Mouse (Mus musculus) limb, embryonic 12.5 days (tissue): Measurements from ENCODE around the gene Mrpl37. TPM values are rescaled to one million over a fixed set of nuclear protein-coding genes. Genes with fewer than 3 reads are reported as not detected.

Source experiments
- ATAC-seq: fragments of 200-750 bp; cut with Nextera tagmentation; 2 replicates; pipeline ENCODE4 v1.8.0; 2017; ENCODE audit warnings: low read depth, moderate TSS enrichment; ENCODE audit not compliant: insufficient number of reproducible peaks, insufficient read depth, low FRiP score, low TSS enrichment
- H3K27ac ChIP-seq: fragments of 300-500 bp; sonication (generic); 2 replicates; pipeline ENCODE4 v1.5.1; 2016; ENCODE audit warnings: mild to moderate bottlenecking, moderate library complexity
- H3K27me3 ChIP-seq: fragments of 300-500 bp; sonication (generic); 2 replicates; pipeline ENCODE4 v1.6.1; 2016; ENCODE audit warnings: mild to moderate bottlenecking, moderate library complexity
- H3K36me3 ChIP-seq: fragments of 300-500 bp; sonication (generic); 2 replicates; pipeline ENCODE4 v1.6.1; 2016; ENCODE audit warnings: mild to moderate bottlenecking, moderate library complexity
- H3K4me1 ChIP-seq: fragments of 300-500 bp; sonication (generic); replicated peaks from 2 replicates; pipeline ENCODE4 v1.6.1; 2016
- H3K4me2 ChIP-seq: fragments of 300-500 bp; sonication (generic); 2 replicates; pipeline ENCODE4 v1.6.1; 2016; ENCODE audit warnings: mild to moderate bottlenecking, moderate library complexity
- H3K4me3 ChIP-seq: fragments of 300-500 bp; sonication (generic); replicated peaks from 2 replicates; pipeline ENCODE4 v1.5.1; 2016; ENCODE audit warnings: mild to moderate bottlenecking
- H3K9ac ChIP-seq: fragments of 300-500 bp; sonication (generic); replicated peaks from 2 replicates; pipeline ENCODE4 v1.6.1; 2016; ENCODE audit warnings: mild to moderate bottlenecking, moderate library complexity
- H3K9me3 ChIP-seq: fragments of 300-500 bp; sonication (generic); 2 replicates; pipeline ENCODE4 v1.6.1; 2016; ENCODE audit warnings: mild to moderate bottlenecking, moderate library complexity
- WGBS: fragments of 180-500 bp; shearing (Covaris S2); methylation state at CpG from one replicate; pipeline ENCODE4 v1.1.7; 2016; 5-methylcytosine and 5-hydroxymethylcytosine counted together
- polyA plus RNA-seq: library from polyadenylated mRNA; unstranded; fragments of >200 nt; fragmentation: Nextera tagmentation; extraction: Ambion mirVana; gene quantifications from 2 replicates; pipeline ENCODE4 v1.2.1, GENCODE M21; 2016

Mrpl37 gene
- polyA plus RNA-seq, 1 experiment from 2014 or later: 102 TPM

DNA sequence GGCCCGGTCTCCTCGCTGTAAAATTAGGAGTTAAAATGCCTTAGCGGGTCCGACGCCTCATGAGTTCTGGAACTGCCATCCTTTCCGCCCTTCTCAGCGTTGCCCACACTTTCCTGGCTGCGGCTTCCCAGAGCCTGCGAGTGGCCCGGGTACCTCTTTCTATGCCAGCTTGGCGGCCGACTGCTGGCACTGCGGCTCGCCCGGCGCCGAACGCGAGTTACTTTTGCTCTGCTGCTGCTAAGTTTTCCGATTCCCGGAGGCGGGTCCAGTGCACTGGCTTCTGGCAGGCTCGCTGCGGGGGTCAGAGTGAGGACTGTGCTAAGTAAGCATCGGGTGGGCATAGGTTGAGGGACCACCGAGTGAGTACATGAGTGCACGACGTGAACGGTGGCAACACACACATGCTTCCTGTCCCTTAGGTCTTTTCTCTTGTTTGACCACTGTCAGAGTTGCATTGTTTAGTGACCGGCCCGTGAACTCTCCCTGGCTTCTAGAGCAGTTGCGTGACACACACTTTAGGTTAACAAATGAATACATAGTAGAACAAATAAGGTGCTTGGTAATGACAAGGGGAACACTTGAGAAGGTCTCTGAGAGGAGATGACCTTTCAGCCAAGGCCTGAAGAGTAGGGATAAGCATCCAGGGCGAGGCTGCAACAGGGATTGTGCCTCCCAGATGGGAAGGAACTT lies 628 bp upstream of the Mrpl37 start:
- Histone ChIP-seq H3K36me3 (peaks cover 23% of the 10 kb centered on the region), H3K4me2 (peak overlapping the region; percentile 97), H3K9ac (peak overlapping the region; percentile 67), H3K4me3 (peak overlapping the region; percentile 91), H3K27ac (no peak overlapping the region), H3K27me3 (no peaks in the 10 kb centered on the region), H3K9me3 (no peaks in the 10 kb centered on the region), H3K4me1 (peaks cover 14% of the 10 kb centered on the region)
- 6% methylated on average over 33 of the region's 33 CpGs for WGBS
- 0 out of 2 replicates have a peak, but pooled peaks have one; percentile 13 for ATAC-seq

DNA sequence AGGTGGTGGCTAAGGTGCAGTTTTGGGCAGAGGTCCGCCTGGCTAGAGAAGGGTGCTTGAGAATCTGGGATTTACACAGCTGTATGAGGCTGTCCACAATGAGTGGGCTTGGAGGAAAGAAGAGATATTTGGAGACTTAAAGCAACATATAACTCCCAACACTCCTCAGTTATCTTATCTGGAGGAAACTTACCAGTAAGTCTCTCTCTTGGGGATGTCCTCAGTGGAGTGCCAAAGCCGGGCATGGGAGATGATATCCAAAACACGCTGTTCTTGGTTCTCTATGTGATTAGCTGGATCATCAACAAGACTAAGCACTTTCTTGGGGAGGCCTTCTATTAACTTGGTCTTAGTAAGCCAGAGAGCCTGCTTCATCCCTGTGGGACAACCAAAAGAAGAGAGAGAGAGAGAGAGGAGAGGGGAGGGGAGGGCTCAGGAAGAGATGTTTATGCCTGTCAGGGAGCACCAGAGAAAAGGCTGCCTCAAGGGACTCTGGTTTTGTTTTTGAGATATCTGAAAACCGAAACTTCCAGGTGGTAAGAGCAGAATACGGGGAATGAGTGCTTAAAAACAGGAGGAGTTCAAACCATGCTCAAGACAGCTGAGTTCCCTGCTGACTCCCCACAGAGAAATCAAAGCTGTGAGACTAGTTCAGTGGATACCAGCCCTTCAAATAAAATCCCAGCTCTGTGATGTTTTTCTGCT lies 2.1 kb downstream of the Mrpl37 start:
- ATAC-seq: no peak
- no peak overlapping the region for H3K27ac ChIP-seq
- H3K4me2 ChIP-seq: no peak overlapping the region
- H3K9ac ChIP-seq: no peak overlapping the region
- H3K27me3 ChIP-seq: no peaks in the 10 kb centered on the region
- H3K36me3 ChIP-seq: peaks cover 48% of the 10 kb centered on the region
- WGBS: 85% methylated on average over 5 of the region's 5 CpGs
- peaks cover 14% of the 10 kb centered on the region for H3K4me1 ChIP-seq
- no peaks in the 10 kb centered on the region for H3K9me3 ChIP-seq
- no peak overlapping the region for H3K4me3 ChIP-seq

DNA sequence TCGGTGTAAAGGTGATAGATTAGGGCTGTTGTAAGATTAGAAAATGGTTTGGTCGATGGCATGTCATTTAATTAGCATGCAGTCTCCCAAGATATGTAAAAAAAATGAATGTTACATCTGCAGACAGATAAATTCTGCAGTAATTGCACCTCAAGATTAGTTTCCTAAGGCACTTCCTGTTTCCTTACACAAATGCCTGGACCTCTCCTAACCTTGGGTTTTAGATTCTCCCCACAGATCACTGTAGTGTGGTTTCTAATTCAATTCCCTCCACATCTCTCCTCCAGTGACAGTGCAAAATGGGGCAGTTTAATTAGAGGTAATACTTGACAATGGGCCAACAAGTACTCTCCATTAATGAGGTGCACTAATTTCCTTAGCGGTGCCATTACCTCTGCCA lies 3.5 kb downstream of the Mrpl37 start:
- Histone ChIP-seq H3K4me1 (peaks cover 14% of the 10 kb centered on the region), H3K27ac (no peak overlapping the region), H3K36me3 (peaks cover 62% of the 10 kb centered on the region), H3K9me3 (no peaks in the 10 kb centered on the region), H3K4me2 (no peak overlapping the region), H3K4me3 (no peak overlapping the region), H3K27me3 (no peaks in the 10 kb centered on the region), H3K9ac (no peak overlapping the region)
- ATAC-seq: no peak
- 88% methylated on average over 3 of the region's 3 CpGs for WGBS

DNA sequence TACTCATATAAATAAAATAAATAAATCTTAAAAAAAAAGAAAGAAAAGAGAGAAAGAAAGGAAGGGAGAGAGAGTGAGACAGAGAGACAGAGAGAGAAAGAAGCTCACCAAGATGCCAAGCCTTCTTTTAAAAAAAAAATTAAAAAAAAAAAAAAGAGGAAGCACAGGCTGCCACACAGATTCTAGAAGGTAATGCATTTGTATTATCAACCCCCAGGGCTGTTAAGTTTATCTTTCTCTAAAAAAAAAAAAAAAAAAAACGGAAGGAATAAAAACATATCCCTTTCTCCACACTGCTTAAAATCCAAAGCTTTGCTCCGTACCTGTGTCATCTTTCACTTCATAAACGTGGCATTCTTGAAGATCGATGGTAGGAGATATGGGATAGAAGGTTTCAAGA lies 5.1 kb downstream of the Mrpl37 start:
- Histone ChIP-seq H3K9ac (no peak overlapping the region), H3K4me2 (no peak overlapping the region), H3K27ac (no peak overlapping the region), H3K4me1 (peaks cover 8% of the 10 kb centered on the region), H3K36me3 (peaks cover 78% of the 10 kb centered on the region), H3K9me3 (no peaks in the 10 kb centered on the region), H3K4me3 (no peak overlapping the region), H3K27me3 (no peaks in the 10 kb centered on the region)
- 85% methylated on average over 4 of the region's 4 CpGs for WGBS
- ATAC-seq: no peak

DNA sequence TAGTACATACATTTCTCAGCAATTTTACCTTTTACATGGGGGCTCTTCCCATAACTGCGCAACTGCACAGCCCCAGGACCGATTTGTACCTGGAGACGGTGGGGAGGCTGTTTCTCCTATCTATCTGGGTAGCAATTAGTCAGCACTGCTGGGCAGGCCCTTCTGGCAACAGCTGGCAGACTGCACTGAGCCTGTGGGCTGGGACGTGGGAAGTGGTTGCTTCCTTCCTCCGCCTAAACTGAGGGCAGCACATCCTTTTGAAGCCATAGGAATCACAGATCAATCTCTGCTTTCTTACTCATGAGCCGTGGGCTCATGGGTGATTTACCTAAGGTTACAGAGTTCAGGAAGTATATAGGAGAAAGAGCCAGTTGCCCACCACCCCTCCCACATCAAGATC lies 7.9 kb downstream of the Mrpl37 start:
- no peaks in the 10 kb centered on the region for H3K4me1 ChIP-seq
- H3K9me3 ChIP-seq: no peaks in the 10 kb centered on the region
- H3K27ac ChIP-seq: no peak overlapping the region
- H3K36me3 ChIP-seq: peaks cover 88% of the 10 kb centered on the region
- no peaks in the 10 kb centered on the region for H3K27me3 ChIP-seq
- 79% methylated on average over 6 of the region's 6 CpGs for WGBS
- no peak for ATAC-seq
- no peak overlapping the region for H3K4me3 ChIP-seq
- H3K9ac ChIP-seq: no peak overlapping the region
- no peak overlapping the region for H3K4me2 ChIP-seq

DNA sequence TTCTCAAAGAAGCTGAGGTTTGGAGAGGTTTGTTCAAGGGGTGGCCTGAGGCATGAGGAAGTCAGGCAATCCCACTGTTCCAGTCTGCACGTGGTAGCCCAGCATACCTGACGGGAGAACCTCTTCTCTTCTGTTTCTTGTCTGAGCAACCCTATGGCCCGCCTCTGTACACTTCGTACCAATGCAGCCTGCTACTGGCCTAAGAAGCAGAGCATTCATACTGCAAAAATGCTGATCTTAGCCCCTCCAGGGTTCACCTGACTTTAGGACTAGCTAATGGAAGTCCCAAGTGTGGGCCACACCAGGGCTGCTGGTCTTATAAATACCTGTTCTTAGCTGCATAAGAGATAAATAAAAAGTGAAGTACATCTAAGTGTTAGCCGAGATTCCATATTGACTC lies 8.3 kb downstream of the Mrpl37 start:
- no peak for ATAC-seq
- H3K9me3 ChIP-seq: no peaks in the 10 kb centered on the region
- no peak overlapping the region for H3K4me2 ChIP-seq
- no peaks in the 10 kb centered on the region for H3K4me1 ChIP-seq
- H3K27ac ChIP-seq: no peak overlapping the region
- H3K9ac ChIP-seq: no peak overlapping the region
- 89% methylated on average over 5 of the region's 5 CpGs for WGBS
- H3K36me3 ChIP-seq: peaks cover 83% of the 10 kb centered on the region
- H3K27me3 ChIP-seq: no peaks in the 10 kb centered on the region
- H3K4me3 ChIP-seq: no peak overlapping the region

DNA sequence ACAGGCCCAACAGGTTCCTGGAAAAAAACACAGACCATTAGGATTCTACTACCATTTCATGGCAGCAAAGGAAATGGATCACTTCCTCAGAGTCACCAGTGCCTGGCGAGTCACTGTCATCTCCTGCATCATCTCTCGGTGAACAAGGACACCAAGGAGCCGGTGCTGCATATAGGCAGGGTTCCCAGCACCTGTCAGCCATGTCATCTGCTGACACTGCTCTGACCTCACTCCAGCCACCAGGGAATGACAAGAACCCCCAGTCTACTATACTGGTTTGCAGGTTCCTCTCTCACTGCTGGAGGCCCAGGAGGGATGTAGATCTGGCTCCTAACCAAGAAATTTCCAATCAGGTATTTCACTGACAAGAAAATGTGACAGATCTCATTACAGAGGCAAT lies 10.6 kb downstream of the Mrpl37 start:
- Histone ChIP-seq H3K9me3 (no peaks in the 10 kb centered on the region), H3K9ac (no peak overlapping the region), H3K4me1 (no peaks in the 10 kb centered on the region), H3K27me3 (no peaks in the 10 kb centered on the region), H3K4me2 (no peak overlapping the region), H3K4me3 (no peak overlapping the region), H3K27ac (no peak overlapping the region; the same call in 1 of the 2 replicates), H3K36me3 (peaks cover 66% of the 10 kb centered on the region)
- no peak for ATAC-seq
- WGBS: 76% methylated on average over 3 of the region's 3 CpGs

DNA sequence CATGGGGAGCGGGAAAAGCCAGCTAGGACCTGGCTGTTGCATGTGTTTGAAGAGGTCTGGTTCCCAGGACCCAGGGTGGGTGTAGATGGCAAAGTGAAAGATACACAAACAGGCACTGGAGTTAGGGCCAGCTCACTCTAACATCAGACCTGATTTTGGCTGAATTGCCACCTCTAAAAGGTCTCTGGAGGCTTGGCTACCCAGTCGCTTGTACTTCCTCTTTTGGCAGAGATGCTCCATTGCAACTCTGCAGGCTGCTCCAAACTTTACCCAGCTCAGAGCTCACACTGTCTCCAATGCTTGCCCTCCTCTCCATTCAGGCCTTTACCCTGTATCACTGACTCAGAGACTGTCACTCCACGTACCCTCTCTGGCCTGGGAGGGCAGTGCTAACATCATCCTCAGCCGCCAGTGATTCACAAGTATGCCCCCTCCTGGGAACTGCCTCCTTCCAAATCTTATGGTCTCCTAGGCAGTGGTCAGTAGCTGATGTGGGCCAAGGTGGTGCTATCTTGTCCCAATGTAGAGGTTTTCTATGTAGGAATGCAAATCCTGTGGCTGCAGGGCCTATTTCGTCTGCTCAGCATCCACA lies 13.6 kb downstream of the Mrpl37 start:
- Histone ChIP-seq H3K27me3 (no peaks in the 10 kb centered on the region), H3K4me3 (no peak overlapping the region), H3K27ac (peak overlapping the region; percentile 50; the same call in 1 of the 2 replicates), H3K4me2 (no peak overlapping the region), H3K4me1 (no peaks in the 10 kb centered on the region), H3K9ac (no peak overlapping the region), H3K9me3 (no peaks in the 10 kb centered on the region), H3K36me3 (peaks cover 61% of the 10 kb centered on the region)
- no peak for ATAC-seq
- whole genome bisulfite sequencing: 46% methylated on average over 5 of the region's 5 CpGs

DNA sequence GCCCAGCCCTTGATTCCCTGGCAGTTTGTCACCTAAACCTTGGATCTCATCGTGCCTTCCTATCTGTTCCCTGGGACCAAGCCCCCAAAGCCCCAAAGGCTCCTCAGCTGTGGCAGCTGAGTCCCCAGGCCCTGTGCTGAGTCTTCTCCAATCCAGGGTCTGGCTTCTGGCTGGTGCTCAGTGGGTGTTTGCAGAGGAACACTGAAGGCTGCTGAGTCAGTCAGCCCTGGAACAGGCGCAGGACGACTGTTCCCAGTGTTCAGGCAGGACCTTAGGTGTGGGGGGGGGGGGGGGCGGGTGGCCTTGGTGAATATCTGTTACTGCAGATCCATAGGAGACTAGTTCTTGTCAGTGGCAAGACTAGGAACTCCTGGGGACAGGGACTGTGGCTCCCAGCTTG lies 14.8 kb downstream of the Mrpl37 start:
- no peak overlapping the region for H3K9ac ChIP-seq
- H3K27me3 ChIP-seq: no peaks in the 10 kb centered on the region
- H3K4me1 ChIP-seq: no peaks in the 10 kb centered on the region
- no peaks in the 10 kb centered on the region for H3K9me3 ChIP-seq
- H3K36me3 ChIP-seq: peaks cover 61% of the 10 kb centered on the region
- no peak overlapping the region for H3K4me2 ChIP-seq
- ATAC-seq: no peak
- WGBS: 46% methylated on average over 4 of the region's 4 CpGs
- H3K27ac ChIP-seq: no peak overlapping the region
- no peak overlapping the region for H3K4me3 ChIP-seq

DNA sequence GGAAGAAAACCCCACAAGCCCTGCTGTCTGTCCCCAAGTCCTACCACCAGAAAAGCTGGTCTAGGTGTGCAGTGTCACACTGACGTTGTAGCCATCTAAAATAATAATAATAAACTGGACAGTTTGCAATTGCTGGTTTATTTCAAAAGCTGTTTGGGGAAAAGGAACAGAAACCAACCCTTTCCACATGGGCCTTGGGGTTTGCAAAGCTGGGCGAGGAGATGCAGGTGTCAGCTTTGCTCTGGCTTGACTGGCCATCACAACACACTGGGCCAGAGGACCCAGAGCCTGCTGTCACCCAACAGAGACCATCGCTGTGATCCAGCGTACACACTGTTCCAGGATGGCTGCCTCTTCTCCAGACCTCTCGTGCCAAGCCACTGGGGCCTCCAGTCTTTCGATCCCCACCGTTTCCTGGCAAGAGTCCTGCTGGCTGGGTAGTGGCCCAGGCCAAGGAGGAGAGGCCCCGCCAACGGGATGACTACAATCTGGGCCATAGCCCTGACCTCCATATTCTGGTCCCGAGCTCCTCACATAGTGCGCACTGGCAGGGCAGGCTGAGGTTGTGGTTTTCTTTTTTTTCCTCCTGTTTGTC lies 18.0 kb downstream of the Mrpl37 start:
- no peak for ATAC-seq
- Histone ChIP-seq H3K27me3 (no peaks in the 10 kb centered on the region), H3K9me3 (no peaks in the 10 kb centered on the region), H3K4me2 (no peak overlapping the region), H3K9ac (no peak overlapping the region), H3K36me3 (peaks cover 73% of the 10 kb centered on the region), H3K27ac (no peak overlapping the region), H3K4me3 (no peak overlapping the region), H3K4me1 (no peaks in the 10 kb centered on the region)
- 92% methylated on average over 11 of the region's 11 CpGs for WGBS

DNA sequence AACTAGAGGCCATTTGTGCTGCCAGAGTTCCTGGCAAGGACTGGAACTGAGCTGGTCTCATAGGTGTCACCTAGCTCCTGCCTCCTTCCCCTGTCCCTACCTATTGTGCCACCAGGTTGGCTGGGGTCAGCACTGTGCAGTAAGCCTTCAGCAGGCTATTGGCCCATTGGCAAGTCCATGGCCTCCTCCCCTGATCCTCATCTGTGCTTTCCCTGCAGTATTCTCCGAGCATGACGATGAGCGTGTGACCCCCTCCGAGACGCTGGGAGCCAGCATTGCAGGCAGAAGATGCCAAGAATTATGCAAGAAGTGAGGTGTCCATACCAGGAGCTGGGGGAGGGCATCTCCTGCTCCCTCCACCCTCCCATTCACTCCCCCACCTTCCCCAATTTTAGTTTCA lies 18.9 kb downstream of the Mrpl37 start:
- no peak for ATAC-seq
- H3K27me3 ChIP-seq: no peaks in the 10 kb centered on the region
- H3K9me3 ChIP-seq: no peaks in the 10 kb centered on the region
- H3K4me1 ChIP-seq: no peaks in the 10 kb centered on the region
- 0 out of 2 replicates have a peak overlapping the region, but pooled peaks have one; percentile 7 for H3K27ac ChIP-seq
- H3K9ac ChIP-seq: no peak overlapping the region
- no peak overlapping the region for H3K4me2 ChIP-seq
- H3K4me3 ChIP-seq: no peak overlapping the region
- H3K36me3 ChIP-seq: peaks cover 80% of the 10 kb centered on the region
- 87% methylated on average over 5 of the region's 5 CpGs for WGBS
